Mouse (Mus musculus) liver, adult 2 months (tissue): ENCODE measurements at regions not wholly inside any gene's neighbourhood (a gene's known extent, or its start where the extent isn't known, plus 50 kb on each side); places are given as distances from the start of the nearest gene placed in this dataset.

Source experiments
- DNase-seq: peaks from one replicate; pipeline ENCODE4 v3.0.0-alpha.2; 2011; ENCODE audit warnings: low read depth, low spot score; ENCODE audit errors: extremely low read depth
- H3K27ac ChIP-seq: fragments of 200-500 bp; replicated peaks from 2 replicates; pipeline ENCODE4 v1.5.1; 2012; ENCODE audit warnings: low read depth, mild to moderate bottlenecking, control low read depth, inconsistent platforms, low read length; ENCODE audit not compliant: insufficient read depth
- H3K27me3 ChIP-seq: fragments of 200-500 bp; 2 replicates; pipeline ENCODE4 v1.6.1; 2012; ENCODE audit warnings: mild to moderate bottlenecking, moderate library complexity, low read length, inconsistent platforms; ENCODE audit not compliant: control insufficient read depth, insufficient read depth
- H3K36me3 ChIP-seq: fragments of 200-500 bp; 2 replicates; pipeline ENCODE4 v1.6.1; 2012; ENCODE audit warnings: low read length, inconsistent platforms; ENCODE audit not compliant: control insufficient read depth, insufficient read depth
- H3K4me1 ChIP-seq: fragments of 200-500 bp; 2 replicates; pipeline ENCODE4 v1.6.1; 2011; ENCODE audit warnings: low read length; ENCODE audit not compliant: control insufficient read depth, insufficient read depth
- H3K4me3 ChIP-seq: fragments of 200-500 bp; 2 replicates; pipeline ENCODE4 v1.5.1; 2011; ENCODE audit warnings: low read depth, mild to moderate bottlenecking, control low read depth, low read length, moderate library complexity; ENCODE audit not compliant: insufficient read depth
- H3K79me2 ChIP-seq: fragments of 200-500 bp; 2 replicates; pipeline ENCODE4 v1.6.1; 2012; ENCODE audit warnings: inconsistent platforms, mild to moderate bottlenecking, low read length, moderate library complexity; ENCODE audit not compliant: control insufficient read depth, insufficient read depth
- H3K9ac ChIP-seq: fragments of 200-500 bp; 2 replicates; pipeline ENCODE4 v1.6.1; 2012; ENCODE audit warnings: low read depth, mild to moderate bottlenecking, control low read depth, inconsistent platforms, low read length
- CTCF ChIP-seq: fragments of 200-500 bp; IDR thresholded peaks from 2 replicates; pipeline ENCODE4 v1.5.1; 2011; ENCODE audit warnings: low read depth, low read length, control low read depth
- POLR2A ChIP-seq: fragments of 200-500 bp; IDR thresholded peaks from 2 replicates; pipeline ENCODE4 v1.6.1; 2011; ENCODE audit warnings: low read length, control low read depth; ENCODE audit not compliant: insufficient read depth; ENCODE audit errors: extremely low read depth
- WGBS: fragments of 180-500 bp; shearing (Covaris S2); methylation state at CpG from one replicate; pipeline ENCODE4 v1.1.7; 2018; 5-methylcytosine and 5-hydroxymethylcytosine counted together

GRCm38 (mm10) chr12:16477572-16477971 lies 133.2 kb downstream of the Lpin1 start:
- H3K79me2 ChIP-seq: no peaks in the 10 kb centered on the region
- 85% methylated on average over 2 of the region's 2 CpGs for WGBS

GRCm38 (mm10) chr12:16474361-16475080 lies 136.2 kb downstream of the Lpin1 start:
- 81% methylated on average over 4 of the region's 4 CpGs for WGBS
- H3K27ac ChIP-seq: no peak overlapping the region
- no peaks in the 10 kb centered on the region for H3K27me3 ChIP-seq
- H3K4me3 ChIP-seq: no peak overlapping the region
- H3K4me1 ChIP-seq: no peaks in the 10 kb centered on the region
- no peak for DNase-seq
- TF ChIP-seq CTCF (no peak), POLR2A (no peak)
- no peaks in the 10 kb centered on the region for H3K36me3 ChIP-seq
- H3K79me2 ChIP-seq: no peaks in the 10 kb centered on the region
- no peak overlapping the region for H3K9ac ChIP-seq

More at GRCm38 (mm10) chr12:16477572-16477971, 133.2 kb downstream of the Lpin1 start:
- no peak for DNase-seq
- H3K27ac ChIP-seq: no peak overlapping the region
- TF ChIP-seq POLR2A: no peak
- no peak for TF ChIP-seq CTCF
- H3K27me3 ChIP-seq: peaks cover 2% of the 10 kb centered on the region; the same call in 1 of the 2 replicates
- H3K4me3 ChIP-seq: no peak overlapping the region
- H3K9ac ChIP-seq: no peak overlapping the region
- no peaks in the 10 kb centered on the region for H3K4me1 ChIP-seq
- H3K36me3 ChIP-seq: no peaks in the 10 kb centered on the region

- WGBS: 90% methylated on average over 6 of the region's 6 CpGs
- TF ChIP-seq CTCF: no peak
- TF ChIP-seq POLR2A: no peak
- H3K27me3 ChIP-seq: no peaks in the 10 kb centered on the region
- no peaks in the 10 kb centered on the region for H3K36me3 ChIP-seq
- H3K79me2 ChIP-seq: no peaks in the 10 kb centered on the region
- no peak overlapping the region for H3K27ac ChIP-seq
- no peak overlapping the region for H3K4me3 ChIP-seq
- DNase-seq: no peak
- no peaks in the 10 kb centered on the region for H3K4me1 ChIP-seq
- H3K9ac ChIP-seq: no peak overlapping the region
Observed at GRCm38 (mm10) chr12:16457419-16457818, 153.3 kb downstream of the Lpin1 start.

- Histone ChIP-seq H3K36me3 (no peaks in the 10 kb centered on the region), H3K79me2 (no peaks in the 10 kb centered on the region), H3K9ac (no peak overlapping the region), H3K27ac (no peak overlapping the region), H3K27me3 (no peaks in the 10 kb centered on the region), H3K4me1 (no peaks in the 10 kb centered on the region), H3K4me3 (no peak overlapping the region)
- DNase-seq: no peak
- TF ChIP-seq CTCF (no peak), POLR2A (no peak)
- WGBS: 65% methylated on average over 3 of the region's 3 CpGs
Observed at GRCm38 (mm10) chr12:16450771-16451435, 159.9 kb downstream of the Lpin1 start.

GRCm38 (mm10) chr12:16438717-16439116 lies 172.0 kb downstream of the Lpin1 start:
- Histone ChIP-seq H3K27me3 (0 out of 2 replicates have a peak, but pooled peaks cover 2% of the 10 kb centered on the region), H3K36me3 (no peaks in the 10 kb centered on the region), H3K4me1 (no peaks in the 10 kb centered on the region), H3K27ac (no peak overlapping the region), H3K9ac (no peak overlapping the region), H3K4me3 (no peak overlapping the region), H3K79me2 (no peaks in the 10 kb centered on the region)
- TF ChIP-seq CTCF: no peak
- TF ChIP-seq POLR2A: no peak
- DNase-seq: no peak
- WGBS: 90% methylated on average over 5 of the region's 5 CpGs

- no peak for DNase-seq
- Histone ChIP-seq H3K4me3 (no peak overlapping the region), H3K9ac (no peak overlapping the region), H3K4me1 (no peaks in the 10 kb centered on the region), H3K27me3 (0 out of 2 replicates have a peak, but pooled peaks cover 2% of the 10 kb centered on the region), H3K79me2 (no peaks in the 10 kb centered on the region), H3K27ac (no peak overlapping the region), H3K36me3 (no peaks in the 10 kb centered on the region)
- TF ChIP-seq POLR2A (no peak), CTCF (no peak)
- 100% methylated on average over 1 of the region's 1 CpGs for WGBS
Observed at GRCm38 (mm10) chr12:16436961-16437360, 173.8 kb downstream of the Lpin1 start.
